Mouse (Mus musculus) megakaryocyte progenitor cell, adult 5-6 weeks (primary cell): ENCODE results near the gene Mia3. TPM values are rescaled to one million over a fixed set of nuclear protein-coding genes. Genes with fewer than 3 reads are reported as not detected.

Experiments used
- total RNA-seq, 2 experiments: library from RNA; stranded (forward) in 1 of 2; stranded (reverse) in 1 of 2; fragments of 157-497, 149-512 nt in 1 of 2; fragments of 200-1000 nt in 1 of 2; gene quantifications; 2 replicates each; pipeline versions ENCODE4 v1.2.3 to v1.2.4; 2015 to 2017

Gene Mia3
- total RNA-seq, 2 experiments from 2014 or later: 79.0 to 129 TPM

Other genes with a start within 250 kb of the Mia3 start
- 5.7 and 6.2 TPM in 2 replicates for gene Disp1, start 148.0 kb downstream of the Mia3 start, total RNA-seq (2015)
- gene Disp1, start 148.0 kb downstream of the Mia3 start, total RNA-seq (2017): 5.3 and 7.2 TPM in 2 replicates
- 39.9 and 44.9 TPM in 2 replicates for gene Aida, start 73.0 kb downstream of the Mia3 start, total RNA-seq (2015)
- 53.3 and 55.8 TPM in 2 replicates for gene Aida, start 73.0 kb downstream of the Mia3 start, total RNA-seq (2017)
- 24.6 and 32.7 TPM in 2 replicates for gene Brox, start 72.3 kb downstream of the Mia3 start, total RNA-seq (2015)
- gene Brox, start 72.3 kb downstream of the Mia3 start, total RNA-seq (2017): 35.8 and 47.5 TPM in 2 replicates
- gene Taf1a, start 19.4 kb upstream of the Mia3 start, total RNA-seq (2015): 16.1 and 18.4 TPM in 2 replicates
- 19.5 and 22.4 TPM in 2 replicates for gene Taf1a, start 19.4 kb upstream of the Mia3 start, total RNA-seq (2017)
- not detected in 2 replicates for gene Hhipl2, start 48.7 kb upstream of the Mia3 start, total RNA-seq (2015)
- gene Hhipl2, start 48.7 kb upstream of the Mia3 start, total RNA-seq (2017): not detected in 2 replicates